Comparison of ENCODE assay signal across 9 mouse cellular contexts in the genomic region with DNA sequence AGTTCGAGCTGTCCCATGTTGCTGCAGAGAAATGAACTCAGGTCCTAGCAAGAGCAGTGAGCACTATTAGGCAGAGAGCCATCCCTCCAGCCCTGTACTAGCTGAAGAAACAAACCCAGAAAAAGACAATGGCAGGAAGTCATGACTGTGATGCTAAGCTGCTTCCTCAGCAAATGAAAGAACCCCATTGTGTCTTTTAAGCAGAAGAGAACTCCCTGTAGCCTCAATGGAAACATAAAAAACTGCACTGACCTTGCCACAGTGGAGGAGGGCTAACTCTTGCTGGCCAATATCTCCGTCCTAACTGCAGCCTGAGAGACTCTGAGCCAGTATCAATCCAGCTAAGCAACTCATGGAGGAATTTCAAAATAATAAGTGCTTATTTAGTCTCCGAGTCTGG. TPM values are rescaled to one million over a fixed set of nuclear protein-coding genes. Genes with fewer than 3 reads are reported as not detected.
DNase-seq lines count a peak whose midpoint lies in the region; ATAC-seq lines count a peak whose summit lies in the region.
"Had no signal": no experiment of that assay in that cellular context is flagged by ENCODE, and none has a peak within 500 bp of the region (broad histone marks: within the 10 kb centered on the region; RNA-seq: fewer than 3 reads in every experiment).

No protein-coding gene starts in this region.

- no peak overlapping the region for H3K4me2 ChIP-seq in forebrain, embryonic 14.5 days (ENCODE audit: low read length)
- no peak overlapping the region for H3K4me2 ChIP-seq in forebrain, embryonic 11.5 days (ENCODE audit: low read depth, low read length, severe bottlenecking)
- no peak overlapping the region for H3K4me2 ChIP-seq in neural tube, embryonic 13.5 days
- H3K4me2 ChIP-seq: limb, embryonic 13.5 days had no signal

- no peaks in the 10 kb centered on the region for H3K27me3 ChIP-seq in forebrain, embryonic 14.5 days (replicated peaks; ENCODE audit: control insufficient read depth, insufficient read depth, low read length)
- H3K27me3 ChIP-seq in forebrain, embryonic 11.5 days (ENCODE audit: control insufficient read depth, insufficient read depth, low read length) = no peaks in the 10 kb centered on the region
- H3K27me3 ChIP-seq in neural tube, embryonic 13.5 days = no peaks in the 10 kb centered on the region
- H3K27me3 ChIP-seq: limb, embryonic 13.5 days had no signal

- H3K9ac ChIP-seq in forebrain, embryonic 14.5 days (ENCODE audit: low read length) = no peak overlapping the region
- no peak overlapping the region for H3K9ac ChIP-seq in forebrain, embryonic 11.5 days (ENCODE audit: low read length)
- H3K9ac ChIP-seq in neural tube, embryonic 13.5 days = no peak overlapping the region
- H3K9ac ChIP-seq: limb, embryonic 13.5 days had no signal

- H3K4me1 ChIP-seq in forebrain, embryonic 14.5 days (ENCODE audit: control insufficient read depth, insufficient read depth, low read length) = no peaks in the 10 kb centered on the region
- 0 out of 2 replicates have a peak, but pooled peaks cover 3% of the 10 kb centered on the region for H3K4me1 ChIP-seq in forebrain, embryonic 11.5 days (replicated peaks; ENCODE audit: control insufficient read depth, insufficient read depth, low read length)
- H3K4me1 ChIP-seq in neural tube, embryonic 13.5 days (replicated peaks) = peaks cover 17% of the 10 kb centered on the region

- no peak for ATAC-seq in forebrain, embryonic 14.5 days
- ATAC-seq in forebrain, embryonic 11.5 days (replicated peaks; ENCODE audit: low FRiP score) = no peak
- no peak for ATAC-seq in neural tube, embryonic 13.5 days (ENCODE audit: low read depth)

- no peak overlapping the region for H3K4me3 ChIP-seq in forebrain, embryonic 14.5 days (ENCODE audit: low read depth, low read length)
- no peak overlapping the region for H3K4me3 ChIP-seq in forebrain, embryonic 11.5 days (ENCODE audit: low read depth, low read length)
- H3K4me3 ChIP-seq in neural tube, embryonic 13.5 days = no peak overlapping the region
- H3K4me3 ChIP-seq: limb, embryonic 13.5 days had no signal

- WGBS in forebrain, embryonic 14.5 days = 43% methylated on average over 3 of the region's 3 CpGs
- WGBS in forebrain, embryonic 11.5 days = 51% methylated on average over 3 of the region's 3 CpGs
- WGBS in neural tube, embryonic 13.5 days = 32% methylated on average over 3 of the region's 3 CpGs

- DNase-seq in forebrain, embryonic 14.5 days (ENCODE audit: low spot score) = peak; percentile 8
- DNase-seq in forebrain, embryonic 11.5 days (ENCODE audit: low spot score) = no peak
- DNase-seq in neural tube, embryonic 10.5 days (ENCODE audit: extremely low spot score, low spot score) = no peak
- DNase-seq in kidney, postnatal 14 days = peak; percentile 60
- DNase-seq in testis, postnatal 10 days (ENCODE audit: low spot score) = peak; percentile 39
- DNase-seq in gastrocnemius, postnatal 14 days = no peak
- DNase-seq in adrenal gland, postnatal 4 days (ENCODE audit: low spot score in 2 of 2) = no peak

- no peaks in the 10 kb centered on the region for H3K9me3 ChIP-seq in forebrain, embryonic 14.5 days (replicated peaks; ENCODE audit: control insufficient read depth, low read length)
- no peaks in the 10 kb centered on the region for H3K9me3 ChIP-seq in forebrain, embryonic 11.5 days (ENCODE audit: control insufficient read depth, low read length)
- H3K9me3 ChIP-seq in neural tube, embryonic 13.5 days = no peaks in the 10 kb centered on the region
- H3K9me3 ChIP-seq: limb, embryonic 13.5 days had no signal

- intact Hi-C loops in gastrocnemius, postnatal 14 days (cut with DNase I; ENCODE audit: low total_unique reads) = loop anchor here (5.0 kb wide), 1 partner anchor 38 kb away; no protein-coding TSS in a partner anchor

- H3K36me3 ChIP-seq in forebrain, embryonic 14.5 days (ENCODE audit: control insufficient read depth, insufficient read depth, low read length) = no peaks in the 10 kb centered on the region
- no peaks in the 10 kb centered on the region for H3K36me3 ChIP-seq in forebrain, embryonic 11.5 days (ENCODE audit: control insufficient read depth, insufficient read depth, low read length)
- no peaks in the 10 kb centered on the region for H3K36me3 ChIP-seq in neural tube, embryonic 13.5 days
- H3K36me3 ChIP-seq: limb, embryonic 13.5 days had no signal

- no peak overlapping the region for H3K27ac ChIP-seq in forebrain, embryonic 14.5 days (ENCODE audit: low read depth, low read length)
- H3K27ac ChIP-seq in forebrain, embryonic 11.5 days (ENCODE audit: low read depth, low read length) = no peak overlapping the region
- peak overlapping the region; percentile 57; the same call in 1 of the 2 replicates for H3K27ac ChIP-seq in neural tube, embryonic 13.5 days (replicated peaks)
- H3K27ac ChIP-seq: limb, embryonic 13.5 days had no signal

RNA-seq across cellular contexts. Expression of a gene that starts 13.4 kb away (rescaled TPM):
- 6.0 and 6.3 TPM in 2 replicates for polyA plus RNA-seq in forebrain, embryonic 14.5 days (2014; fragmentation: Nextera tagmentation; extraction: Ambion mirVana)
- polyA plus RNA-seq in forebrain, embryonic 11.5 days (2014; fragmentation: Nextera tagmentation; extraction: Ambion mirVana) = 9.5 and 12.0 TPM in 2 replicates
- polyA plus RNA-seq in neural tube, embryonic 13.5 days (2015; fragmentation: Nextera tagmentation; extraction: Ambion mirVana) = 5.9 and 7.3 TPM in 2 replicates
- total RNA-seq in gastrocnemius, postnatal 14 days (2021) = 10 to 100 TPM; 81.8 to 94.3 TPM
- total RNA-seq in adrenal gland, postnatal 4 days (2021) = 10 to 100 TPM; 77.2 to 81.2 TPM

Comparison
In these comparisons a context has a peak if more than half of its experiments do, and no peak if none do; other contexts are left out.
1. DNase-seq: peak in forebrain, embryonic 14.5 days (single experiment), kidney, postnatal 14 days (single experiment) and testis, postnatal 10 days (single experiment); none in forebrain, embryonic 11.5 days (single experiment), neural tube, embryonic 10.5 days (single experiment), gastrocnemius, postnatal 14 days (single experiment) and adrenal gland, postnatal 4 days (0 of 2).